Mouse (Mus musculus) liver, postnatal 0 days (tissue): ENCODE data around the gene Lce1b. TPM values are rescaled to one million over a fixed set of nuclear protein-coding genes. Genes with fewer than 3 reads are reported as not detected.
"Not testable (repeated sequence)": the region's sequence is repeated elsewhere in the genome, so short reads cannot be mapped to it uniquely, and the experiment has no call there.

ENCODE experiments used
- ATAC-seq: fragments of 200-750 bp; cut with Nextera tagmentation; 2 replicates; pipeline ENCODE4 v1.8.0; 2017; ENCODE audit warnings: mild to moderate bottlenecking, moderate library complexity
- DNase-seq: peaks from one replicate; pipeline ENCODE4 v3.0.0-alpha.2; 2016
- H3K27ac ChIP-seq: fragments of 300-500 bp; sonication (generic); 2 replicates; pipeline ENCODE4 v1.5.1; 2014; ENCODE audit warnings: antibody characterized with exemption, moderate library complexity, mild to moderate bottlenecking, low read depth
- H3K27me3 ChIP-seq: fragments of 300-500 bp; sonication (generic); 2 replicates; pipeline ENCODE4 v1.6.1; 2014; ENCODE audit warnings: low read length, control low read depth, mixed read lengths; ENCODE audit not compliant: insufficient read depth
- H3K36me3 ChIP-seq: fragments of 300-500 bp; sonication (generic); replicated peaks from 2 replicates; pipeline ENCODE4 v1.6.1; 2014; ENCODE audit warnings: mild to moderate bottlenecking, control low read depth, low read length, moderate library complexity, mixed read lengths; ENCODE audit not compliant: insufficient read depth
- H3K4me1 ChIP-seq: fragments of 300-500 bp; sonication (generic); 2 replicates; pipeline ENCODE4 v1.6.1; 2014; ENCODE audit warnings: antibody characterized with exemption, mild to moderate bottlenecking, control low read depth; ENCODE audit not compliant: insufficient read depth
- H3K4me2 ChIP-seq: fragments of 300-500 bp; sonication (generic); 2 replicates; pipeline ENCODE4 v1.6.1; 2014; ENCODE audit warnings: low read depth, mild to moderate bottlenecking, low read length, moderate library complexity, mixed read lengths
- H3K4me3 ChIP-seq: fragments of 300-500 bp; sonication (generic); 2 replicates; pipeline ENCODE4 v1.5.1; 2014; ENCODE audit warnings: low read depth, low read length
- H3K9ac ChIP-seq: fragments of 300-500 bp; sonication (generic); replicated peaks from 2 replicates; pipeline ENCODE4 v1.6.1; 2014; ENCODE audit warnings: mild to moderate bottlenecking, moderate library complexity
- H3K9me3 ChIP-seq: fragments of 300-500 bp; sonication (generic); 2 replicates; pipeline ENCODE4 v1.6.1; 2016; ENCODE audit warnings: mild to moderate bottlenecking, control low read depth, low read length, mixed read lengths
- CTCF ChIP-seq: sonication (generic); IDR thresholded peaks from 2 replicates; pipeline ENCODE4 v1.5.1; 2016; ENCODE audit warnings: antibody characterized with exemption, low read depth
- EP300 ChIP-seq: IDR thresholded peaks from 2 replicates; pipeline ENCODE4 v1.6.1; 2016; ENCODE audit warnings: antibody characterized with exemption, low read depth, mild to moderate bottlenecking
- WGBS: fragments of 180-500 bp; shearing (Covaris S2); extraction: QIAGEN DNeasy Blood & Tissue Kit; methylation state at CpG from one replicate; pipeline ENCODE4 v1.1.7; 2014; ENCODE audit not compliant: insufficient replicate concordance; 5-methylcytosine and 5-hydroxymethylcytosine counted together
- polyA plus RNA-seq: library from polyadenylated mRNA; unstranded; fragments of >200 nt; fragmentation: Nextera tagmentation; extraction: Ambion mirVana; gene quantifications from 2 replicates; pipeline ENCODE4 v1.2.1, GENCODE M21; 2015

Lce1b gene
- polyA plus RNA-seq: not detected in 2 replicates

DNA sequence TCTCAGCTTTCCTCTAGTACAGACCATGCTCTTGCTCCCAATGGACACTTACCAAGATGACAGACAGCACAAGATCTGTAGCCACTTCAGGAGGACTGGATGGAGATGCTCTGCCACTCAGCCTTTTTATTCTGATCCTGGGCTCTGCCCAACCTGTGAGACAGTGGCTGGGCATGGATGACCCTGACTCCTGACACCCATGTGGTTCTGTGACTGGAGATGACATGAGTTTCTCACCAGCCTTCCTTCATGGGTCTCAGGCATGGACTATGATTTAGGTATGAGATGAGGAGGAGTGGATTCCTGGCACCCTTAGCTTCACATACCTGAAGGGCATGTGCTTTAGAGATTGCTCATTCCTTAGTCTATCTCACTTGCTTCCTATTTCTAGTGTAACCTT is at the start of gene Lce1b:
Gene Lce1b (minus strand): TSS at position 101 of the 400 bp plus-strand sequence.
- TF ChIP-seq CTCF (no peak), EP300 (no peak)
- no peaks in the 10 kb centered on the region for H3K36me3 ChIP-seq
- no peak within 1 kb of the TSS for H3K27ac ChIP-seq
- no peak within 1 kb of the TSS for H3K4me3 ChIP-seq
- H3K27me3 ChIP-seq: no peaks in the 10 kb centered on the region
- H3K4me2 ChIP-seq: no peak within 1 kb of the TSS
- ATAC-seq (no peak), DNase-seq (no peak)
- no peaks in the 10 kb centered on the region for H3K4me1 ChIP-seq
- H3K9me3 ChIP-seq: no peaks in the 10 kb centered on the region
- no peak within 1 kb of the TSS for H3K9ac ChIP-seq

DNA sequence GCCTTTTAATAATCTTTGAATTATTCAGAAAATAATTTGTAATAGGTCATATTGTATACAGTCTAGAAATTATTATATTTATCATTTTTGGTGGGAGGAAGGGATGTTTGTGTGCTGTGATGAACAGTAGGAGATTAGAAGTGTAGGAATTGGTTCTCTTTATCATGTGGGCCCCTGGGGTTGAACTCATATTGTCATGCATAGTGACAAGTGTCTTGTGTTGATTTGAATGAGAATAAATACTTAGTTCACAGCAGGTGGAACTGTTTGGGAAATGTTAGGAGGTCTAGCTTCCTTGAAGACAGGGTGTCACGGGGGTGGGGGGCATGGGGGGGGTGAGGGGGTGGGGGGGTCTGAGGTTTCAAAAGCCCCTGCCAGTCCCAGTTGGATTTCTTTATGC is 37.9 kb upstream of the Lce1b start:
- DNase-seq: no peak
- H3K4me2 ChIP-seq: no peak overlapping the region
- no peaks in the 10 kb centered on the region for H3K27me3 ChIP-seq
- TF ChIP-seq EP300 (no peak), CTCF (no peak)
- H3K9ac ChIP-seq: no peak overlapping the region
- H3K4me1 ChIP-seq: no peaks in the 10 kb centered on the region
- 8% methylated on average over 1 of the region's 1 CpGs for WGBS
- H3K9me3 ChIP-seq: no peaks in the 10 kb centered on the region
- H3K27ac ChIP-seq: no peak overlapping the region
- no peak overlapping the region for H3K4me3 ChIP-seq
- ATAC-seq: no peak
- H3K36me3 ChIP-seq: no peaks in the 10 kb centered on the region

DNA sequence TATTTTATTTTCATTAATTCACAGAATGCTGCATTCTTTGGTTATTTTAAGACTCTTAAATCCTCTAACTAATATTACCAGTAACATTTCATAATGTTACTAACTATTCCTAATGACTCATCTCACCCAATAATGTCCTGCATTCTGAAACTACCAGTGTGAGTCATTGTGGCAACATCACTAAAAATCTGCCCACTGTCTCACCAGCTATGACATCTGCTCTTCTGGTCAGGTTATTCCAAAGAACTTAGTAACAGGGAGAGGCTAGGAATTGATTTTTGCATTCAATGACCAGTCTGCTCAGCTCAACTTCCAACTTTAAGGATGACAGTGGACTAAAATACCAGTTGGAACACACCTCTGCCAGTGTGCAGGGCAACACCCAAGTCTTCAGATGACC is 35.0 kb upstream of the Lce1b start:
- H3K4me1 ChIP-seq: no peaks in the 10 kb centered on the region
- TF ChIP-seq EP300 (no peak), CTCF (no peak)
- no peak overlapping the region for H3K27ac ChIP-seq
- H3K27me3 ChIP-seq: no peaks in the 10 kb centered on the region
- H3K4me3 ChIP-seq: no peak overlapping the region
- DNase-seq: no peak
- H3K4me2 ChIP-seq: no peak overlapping the region
- H3K9me3 ChIP-seq: no peaks in the 10 kb centered on the region
- H3K9ac ChIP-seq: no peak overlapping the region
- no peak for ATAC-seq
- no peaks in the 10 kb centered on the region for H3K36me3 ChIP-seq

DNA sequence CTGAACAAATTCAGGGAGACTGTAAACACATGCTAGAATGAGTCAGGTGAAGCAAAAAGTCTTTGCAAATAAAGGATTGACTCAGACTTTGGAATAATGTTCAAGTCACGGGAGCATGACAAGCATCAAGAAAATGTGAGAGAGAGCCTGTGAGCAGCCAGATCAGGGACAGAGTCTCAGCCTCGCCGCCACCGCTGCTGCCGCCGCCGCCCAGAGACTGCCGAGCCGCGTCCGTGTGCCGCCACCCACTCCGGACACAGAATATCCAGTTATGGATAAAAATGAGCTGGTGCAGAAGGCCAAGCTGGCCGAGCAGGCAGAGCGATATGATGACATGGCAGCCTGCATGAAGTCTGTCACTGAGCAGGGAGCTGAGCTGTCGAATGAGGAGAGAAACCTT is 32.4 kb upstream of the Lce1b start:
- 65% methylated on average over 16 of the region's 16 CpGs for WGBS
- H3K27me3 ChIP-seq, ATAC-seq: not testable (repeated sequence)

DNA sequence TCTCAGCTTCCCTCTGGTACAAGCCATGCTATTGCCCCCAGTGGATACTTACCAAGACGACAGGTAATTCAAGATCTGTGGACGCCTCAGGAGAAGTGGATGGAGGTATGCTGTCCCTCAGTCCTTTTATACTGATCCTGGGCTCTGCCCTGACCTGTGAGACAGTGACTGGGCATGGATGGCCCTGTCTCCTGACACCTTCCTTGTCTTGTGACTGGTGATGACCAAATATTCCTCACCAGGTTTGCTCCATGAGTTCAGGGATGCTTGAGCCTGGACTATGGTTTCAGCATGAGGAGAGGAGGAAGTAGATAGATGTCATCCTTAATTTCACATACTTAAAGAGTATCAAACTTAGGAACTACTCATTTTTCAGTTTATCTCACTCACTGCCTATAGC is 30.4 kb upstream of the Lce1b start, which contains the start of gene Lce1d:
Gene Lce1d (minus strand): TSS at position 101 of the 400 bp plus-strand sequence.
- Histone ChIP-seq H3K4me1 (no peaks in the 10 kb centered on the region), H3K36me3 (no peaks in the 10 kb centered on the region), H3K4me3 (no peak within 1 kb of the TSS), H3K9me3 (no peaks in the 10 kb centered on the region), H3K27me3 (no peaks in the 10 kb centered on the region), H3K4me2 (no peak within 1 kb of the TSS), H3K9ac (no peak within 1 kb of the TSS), H3K27ac (no peak within 1 kb of the TSS)
- TF ChIP-seq EP300 (no peak), CTCF (no peak)
- ATAC-seq (no peak), DNase-seq (no peak)
- WGBS: 54% methylated on average over 2 of the region's 2 CpGs

More for the DNA sequence above, 32.4 kb upstream of the Lce1b start:
- DNase-seq, H3K4me3 ChIP-seq, H3K4me1 ChIP-seq, H3K9ac ChIP-seq, H3K4me2 ChIP-seq, H3K36me3 ChIP-seq, H3K27ac ChIP-seq, H3K9me3 ChIP-seq: not testable (repeated sequence)

DNA sequence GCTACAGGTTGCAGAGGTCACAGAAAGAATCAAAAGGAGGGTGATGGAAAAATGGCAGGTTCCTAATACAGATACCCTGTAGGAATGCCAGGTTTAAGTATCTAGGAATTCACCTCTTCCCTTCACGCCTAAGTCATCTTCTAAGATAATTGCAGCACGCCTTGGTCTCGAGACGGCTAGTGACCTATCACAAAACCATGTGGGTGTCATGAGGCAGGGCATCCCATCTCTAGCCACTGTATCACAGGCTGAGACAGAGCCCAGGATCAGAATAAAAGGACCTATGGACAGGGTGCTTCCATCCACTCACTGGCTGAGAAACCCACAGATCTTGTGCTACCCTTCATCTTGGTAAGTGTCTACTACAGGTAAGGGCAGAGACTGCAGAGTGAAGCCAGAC is 22.2 kb upstream of the Lce1b start, which contains the start of gene Lce1c:
Gene Lce1c (plus strand): TSS at position 301 of the 400 bp plus-strand sequence.
- DNase-seq (no peak), ATAC-seq (no peak)
- Histone ChIP-seq H3K9me3 (no peaks in the 10 kb centered on the region), H3K4me3 (no peak within 1 kb of the TSS), H3K27me3 (no peaks in the 10 kb centered on the region), H3K36me3 (no peaks in the 10 kb centered on the region), H3K9ac (no peak within 1 kb of the TSS), H3K4me2 (no peak within 1 kb of the TSS), H3K27ac (no peak within 1 kb of the TSS), H3K4me1 (no peaks in the 10 kb centered on the region)
- TF ChIP-seq CTCF (no peak), EP300 (no peak)
- 88% methylated on average over 4 of the region's 4 CpGs for WGBS

DNA sequence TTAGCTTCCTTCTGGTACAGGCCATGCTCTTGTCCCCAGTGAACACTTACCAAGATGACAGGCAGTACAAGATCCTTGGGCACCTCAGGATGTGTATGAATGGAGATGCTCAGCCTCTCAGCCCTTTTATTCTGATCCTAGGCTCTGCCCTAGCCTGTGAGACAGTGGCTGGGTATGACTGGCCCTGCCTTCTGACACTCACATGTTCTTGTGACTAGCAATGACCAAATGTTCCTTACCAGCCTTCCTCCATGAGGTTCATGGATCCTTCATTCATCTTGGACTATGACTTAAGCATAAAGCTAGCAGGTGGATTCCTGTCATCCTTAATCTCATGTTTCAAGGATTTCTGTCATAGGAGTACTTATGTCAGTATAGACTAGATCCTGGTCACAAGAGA is 13.5 kb upstream of the Lce1b start, which contains the start of gene Lce1a2:
Gene Lce1a2 (minus strand): TSS at position 101 of the 400 bp plus-strand sequence.
- Histone ChIP-seq H3K4me2 (no peak within 1 kb of the TSS), H3K27ac (no peak within 1 kb of the TSS), H3K4me3 (no peak within 1 kb of the TSS), H3K36me3 (no peaks in the 10 kb centered on the region), H3K27me3 (no peaks in the 10 kb centered on the region), H3K9me3 (no peaks in the 10 kb centered on the region), H3K4me1 (no peaks in the 10 kb centered on the region), H3K9ac (no peak within 1 kb of the TSS)
- DNase-seq (no peak), ATAC-seq (no peak)
- TF ChIP-seq CTCF (no peak), EP300 (no peak)
